Mouse (Mus musculus): ENCODE results near the gene Odf4. TPM values are rescaled to one million over a fixed set of nuclear protein-coding genes. Genes with fewer than 3 reads are reported as not detected.
"Not testable (repeated sequence)": the region's sequence is repeated elsewhere in the genome, so short reads cannot be mapped to it uniquely, and the experiment has no call there.

Gene Odf4
- polyA plus RNA-seq (2015; fragmentation: Nextera tagmentation; extraction: Ambion mirVana) = not detected in 2 replicates

- DNase-seq (ENCODE audit: low spot score) = no peak
These were observed at the start of gene Odf4 for GRCm38 (mm10) chr11:68926981-68927380. Odf4 (minus strand) TSS chr11:68927081.

GRCm38 (mm10) chr11:68975601-68976000 lies 48.7 kb upstream of the Odf4 start:
- no peak for DNase-seq (ENCODE audit: low spot score)

DNA sequence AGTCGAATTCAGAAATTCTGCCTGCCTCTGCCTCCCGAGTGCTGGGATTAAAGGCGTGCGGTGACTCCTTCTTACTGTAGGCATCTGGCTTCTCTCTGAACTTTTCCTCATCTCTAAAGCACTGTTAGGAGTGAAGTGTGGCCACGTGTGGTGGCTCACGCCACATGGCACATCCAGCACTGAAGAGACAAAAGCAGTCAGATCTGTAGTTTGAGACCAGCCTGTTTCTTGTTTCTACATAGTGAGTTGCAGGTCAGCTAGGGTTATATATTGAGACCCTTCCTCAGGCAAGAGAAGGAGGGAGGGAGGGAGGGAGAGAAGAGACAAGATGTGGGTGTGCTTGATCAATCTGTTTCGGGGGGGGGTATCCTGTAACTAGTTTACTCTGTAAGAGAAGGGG lies 48.2 kb upstream of the Odf4 start, which contains the start of gene Rangrf:
Gene Rangrf, minus strand, starts transcription at position 101 of the 400 bp plus-strand sequence.
- DNase-seq (ENCODE audit: low spot score) = no peak

DNA sequence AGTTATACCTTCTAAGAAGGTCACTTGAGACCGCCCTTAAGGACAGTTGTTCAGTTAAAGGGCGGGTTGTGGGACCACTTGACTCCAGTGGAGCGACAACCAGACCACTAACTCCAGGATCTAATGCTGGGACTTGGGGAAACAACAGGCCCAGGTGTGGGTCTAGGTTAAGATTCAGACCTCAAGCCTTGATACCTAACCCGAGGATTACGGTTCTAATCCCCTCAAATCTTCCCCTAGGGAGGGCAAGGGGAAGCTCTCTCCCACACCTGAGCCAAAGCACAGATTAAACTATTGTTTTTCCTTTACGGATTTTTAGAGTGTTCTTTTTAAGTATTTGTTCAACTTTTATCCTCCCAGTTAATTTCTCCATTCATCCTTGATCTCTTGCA lies 47.2 kb upstream of the Odf4 start:
- DNase-seq (ENCODE audit: low spot score) = no peak

GRCm38 (mm10) chr11:68973250-68974058 lies 46.6 kb upstream of the Odf4 start:
- peak; percentile 73 for DNase-seq (ENCODE audit: low spot score)

- DNase-seq (ENCODE audit: low spot score) = no peak
These were observed 43.4 kb upstream of the Odf4 start for GRCm38 (mm10) chr11:68970232-68970631.

DNA sequence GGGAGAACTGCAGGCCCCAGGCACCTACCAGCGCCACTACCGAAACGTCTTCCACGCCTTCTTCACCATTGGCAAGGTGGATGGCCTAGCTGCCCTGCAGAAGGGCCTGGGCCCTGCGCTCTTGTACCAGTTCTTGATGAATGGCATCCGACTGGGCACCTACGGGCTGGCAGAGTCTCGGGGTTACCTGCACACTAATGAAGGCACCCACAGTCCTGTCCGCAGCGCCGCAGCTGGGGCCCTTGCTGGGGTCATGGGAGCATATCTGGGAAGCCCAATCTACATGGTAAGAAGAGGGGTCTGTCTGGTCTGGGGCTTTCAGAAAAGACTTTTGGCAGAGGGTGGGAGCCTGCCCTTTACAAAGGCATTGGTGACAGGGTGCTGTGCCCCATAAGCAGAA lies 41.9 kb upstream of the Odf4 start:
- no peak for DNase-seq (ENCODE audit: low spot score)

- peak; percentile 91 for DNase-seq (ENCODE audit: low spot score)
These were observed 40.7 kb upstream of the Odf4 start, which contains the start of gene Slc25a35 for GRCm38 (mm10) chr11:68967337-68968282. Slc25a35 (plus strand) TSS chr11:68968131.

DNA sequence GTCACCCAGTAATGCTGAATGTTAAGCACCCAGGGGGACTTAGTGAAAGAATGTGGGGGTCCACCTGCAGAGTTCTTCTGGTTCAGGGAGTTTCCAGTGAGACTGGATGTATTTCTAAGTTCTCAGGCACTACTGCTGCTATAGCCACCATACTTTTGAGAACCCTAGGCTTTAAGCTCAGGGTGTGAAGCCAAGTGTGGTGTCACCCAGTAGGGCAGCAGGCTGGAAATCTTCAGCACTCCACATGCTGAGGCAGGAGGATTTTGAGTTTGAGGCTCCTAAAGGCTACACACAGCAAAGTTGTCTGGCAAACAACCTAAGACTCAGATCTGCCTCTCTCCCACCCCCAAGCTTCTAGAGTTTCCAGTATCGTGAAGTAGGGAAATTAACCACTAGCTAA lies 39.7 kb upstream of the Odf4 start:
- no peak for DNase-seq (ENCODE audit: low spot score)

GRCm38 (mm10) chr11:68965845-68966244 lies 39.0 kb upstream of the Odf4 start:
- peak; percentile 80 for DNase-seq (ENCODE audit: low spot score)

- DNase-seq (ENCODE audit: low spot score) = no peak
These were observed 38.2 kb upstream of the Odf4 start for GRCm38 (mm10) chr11:68965050-68965449.

DNA sequence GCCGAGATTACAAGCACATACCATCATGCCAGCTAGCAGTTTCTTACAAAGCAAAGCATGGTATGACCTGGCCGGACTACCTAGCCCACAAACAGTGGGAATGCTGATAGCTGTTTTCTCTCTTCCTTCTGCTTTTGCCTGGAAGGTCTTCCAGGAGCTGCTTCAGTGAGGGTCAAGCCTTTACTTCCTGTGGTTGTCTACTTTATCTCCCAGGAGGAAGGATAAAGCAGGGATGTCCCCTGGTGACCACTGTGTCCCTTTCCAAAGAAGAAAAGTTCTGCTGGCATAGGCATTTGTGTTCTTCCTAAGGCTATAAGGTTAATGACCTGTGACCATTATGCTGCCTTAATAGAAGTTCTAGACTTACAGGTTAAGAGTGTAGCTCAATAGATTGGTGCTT lies 36.5 kb upstream of the Odf4 start:
- no peak for DNase-seq (ENCODE audit: low spot score)

GRCm38 (mm10) chr11:68962159-68962558 lies 35.3 kb upstream of the Odf4 start:
- DNase-seq (ENCODE audit: low spot score) = not testable (repeated sequence)

GRCm38 (mm10) chr11:68961596-68961995 lies 34.7 kb upstream of the Odf4 start:
- DNase-seq (ENCODE audit: low spot score) = no peak

DNA sequence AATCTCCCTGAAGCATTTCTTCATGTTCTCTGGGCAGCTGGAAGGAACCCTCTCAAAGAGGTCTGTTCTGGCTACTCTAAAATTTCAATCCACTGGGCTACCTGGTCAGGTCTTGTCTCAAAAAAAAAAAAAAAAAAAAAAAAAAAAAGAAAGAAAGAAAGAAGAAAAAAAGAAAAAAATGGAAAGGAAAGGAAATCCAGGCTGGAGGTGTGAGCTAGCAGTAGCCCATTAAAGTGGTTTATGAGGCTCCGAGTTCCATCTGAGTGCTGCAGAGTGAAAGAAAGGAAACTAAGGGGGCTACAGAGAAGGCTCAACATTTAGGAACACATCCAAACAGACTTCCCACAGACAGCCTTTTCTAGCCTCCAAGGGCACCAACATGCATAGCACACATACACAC lies 31.1 kb upstream of the Odf4 start:
- DNase-seq (ENCODE audit: low spot score) = no peak

DNA sequence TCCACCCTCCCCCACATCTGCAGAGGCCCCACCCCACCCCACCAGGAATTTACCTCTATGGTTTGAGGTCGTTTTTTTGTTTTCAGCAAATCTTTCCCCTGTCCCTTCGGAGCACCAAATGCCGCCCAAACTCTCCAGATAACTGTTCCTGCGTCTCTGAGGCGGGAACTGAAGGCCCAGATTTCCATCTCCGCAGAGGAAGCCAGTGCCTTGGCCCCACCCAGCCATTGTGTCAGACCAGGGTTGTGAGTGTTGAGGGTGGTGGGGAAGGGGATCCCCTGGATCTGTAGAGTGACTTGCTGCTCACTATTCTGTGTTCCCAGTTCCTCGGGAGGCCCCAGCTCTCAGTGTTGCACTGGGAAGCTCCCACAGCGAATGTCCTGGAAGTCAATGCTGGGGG lies 30.4 kb upstream of the Odf4 start, which contains the start of gene Arhgef15:
Gene Arhgef15, minus strand, starts transcription at position 173 of the 400 bp plus-strand sequence.
- no peak for DNase-seq (ENCODE audit: low spot score)

GRCm38 (mm10) chr11:68956697-68957096 lies 29.8 kb upstream of the Odf4 start:
- no peak for DNase-seq (ENCODE audit: low spot score)

GRCm38 (mm10) chr11:68956107-68956506 lies 29.2 kb upstream of the Odf4 start:
- no peak for DNase-seq (ENCODE audit: low spot score)

- DNase-seq (ENCODE audit: low spot score) = no peak
These were observed 28.6 kb upstream of the Odf4 start for GRCm38 (mm10) chr11:68955473-68955872.

DNA sequence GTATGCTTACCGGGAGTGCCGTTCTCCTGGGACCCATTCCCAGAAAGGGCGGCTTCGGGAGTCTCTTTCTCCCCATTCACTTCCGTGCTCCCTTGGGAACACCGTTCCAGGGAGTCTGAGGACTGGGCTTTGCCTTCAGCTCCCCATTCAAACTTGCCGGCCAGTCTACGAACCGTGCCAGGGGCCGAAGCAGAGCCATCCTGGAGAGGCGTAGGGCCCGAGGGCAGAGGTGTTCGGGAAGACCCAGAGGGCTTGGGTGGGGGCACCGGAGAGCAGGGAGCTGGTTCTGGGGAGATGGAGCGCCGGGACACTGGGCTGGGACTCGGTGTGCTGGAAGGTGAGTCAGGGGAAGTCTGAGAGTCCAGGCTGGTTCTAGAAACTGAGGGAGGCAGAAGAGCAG lies 27.5 kb upstream of the Odf4 start:
- no peak for DNase-seq (ENCODE audit: low spot score)

GRCm38 (mm10) chr11:68953903-68954302 lies 27.0 kb upstream of the Odf4 start:
- DNase-seq (ENCODE audit: low spot score) = no peak

- DNase-seq (ENCODE audit: low spot score) = no peak
These were observed 20.7 kb upstream of the Odf4 start for GRCm38 (mm10) chr11:68947542-68947993.

Data from thymus, postnatal 0 days (tissue).